8 mouse cellular contexts compared by ENCODE assay signal in the genomic region with DNA sequence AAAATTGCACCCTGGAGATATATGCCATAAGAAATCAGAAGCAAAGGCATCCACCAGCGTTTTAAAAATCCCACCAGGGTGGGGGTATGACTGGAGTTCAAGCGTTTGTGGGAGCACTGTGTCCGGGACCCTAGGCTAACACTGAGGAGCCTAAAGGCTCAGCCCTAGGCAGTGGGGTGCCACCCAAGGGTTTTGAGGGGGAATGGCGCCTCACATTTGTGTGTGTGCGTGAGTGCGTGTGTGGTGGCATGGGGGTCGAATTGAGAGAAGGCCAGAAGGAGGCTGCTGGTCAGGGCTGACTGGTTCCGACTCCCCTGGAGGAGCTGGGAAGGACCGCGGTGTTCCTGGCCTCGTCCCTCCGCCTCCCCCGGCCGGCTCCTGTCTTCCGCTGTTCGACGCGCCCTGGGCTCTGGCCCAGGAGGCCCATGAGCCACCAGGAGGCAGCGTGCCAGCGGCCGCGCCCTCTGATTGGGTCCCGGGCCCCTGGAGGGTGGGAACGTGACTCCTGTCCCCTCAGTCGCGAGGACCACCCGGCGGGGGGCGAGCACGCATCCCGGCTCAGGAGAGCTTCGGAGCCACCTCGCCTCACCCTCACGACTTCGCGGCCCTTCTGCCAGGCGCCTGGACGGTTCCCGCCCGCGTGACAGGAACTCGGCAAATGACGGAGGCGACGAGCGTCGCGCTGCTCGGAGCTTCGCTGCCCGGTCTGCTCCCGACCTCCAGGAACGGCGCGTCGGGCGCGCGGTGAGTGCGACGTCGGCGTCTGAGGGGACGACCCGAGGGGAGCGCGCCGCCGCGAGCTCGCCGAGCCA. TPM values are rescaled to one million over a fixed set of nuclear protein-coding genes. Genes with fewer than 3 reads are reported as not detected.
DNase-seq lines count a peak whose midpoint lies in the region; ATAC-seq lines count a peak whose summit lies in the region.

A gene (plus strand): TSS at position 709 of the 812 bp plus-strand sequence.

- H3K4me1 ChIP-seq in midbrain, embryonic 12.5 days = peaks cover 18% of the 10 kb centered on the region

- no peaks in the 10 kb centered on the region for H3K36me3 ChIP-seq in midbrain, embryonic 12.5 days

- peak; percentile 52 for ATAC-seq in granulocyte monocyte progenitor cell, adult 5-6 weeks (replicated peaks; ENCODE audit: poor library complexity, severe bottlenecking)
- peak; percentile 70 for ATAC-seq in midbrain, embryonic 12.5 days (ENCODE audit: low FRiP score, low read depth)

- peaks cover 61% of the 10 kb centered on the region for H3K27me3 ChIP-seq in midbrain, embryonic 12.5 days

- peak within 1 kb of the TSS; percentile 91 for H3K4me2 ChIP-seq in midbrain, embryonic 12.5 days (replicated peaks)

- peak; percentile 2 for DNase-seq in thymus, postnatal 25 days
- no peak for DNase-seq in thymus, postnatal 0 days (ENCODE audit: low spot score)
- peak; percentile 52 to 64 for DNase-seq in cerebellum, postnatal 14 days
- peak in 1 of 2 experiments; percentile 28 for DNase-seq in layer of hippocampus, postnatal 10 days (ENCODE audit: low spot score in 2 of 2)
- peak; percentile 91 for DNase-seq in testis, postnatal 10 days (ENCODE audit: low spot score)
- no peak for DNase-seq in urinary bladder, adult 2 months (ENCODE audit: low spot score)

- H3K4me3 ChIP-seq in midbrain, embryonic 12.5 days = peak within 1 kb of the TSS; percentile 53

- peak within 1 kb of the TSS; percentile 49 for H3K9ac ChIP-seq in midbrain, embryonic 12.5 days (replicated peaks)

- 8% methylated on average over 70 of the region's 72 CpGs for WGBS in midbrain, embryonic 12.5 days

- H3K27ac ChIP-seq in midbrain, embryonic 12.5 days (replicated peaks) = no peak within 1 kb of the TSS

- peaks cover 9% of the 10 kb centered on the region; the same call in 1 of the 2 replicates for H3K9me3 ChIP-seq in midbrain, embryonic 12.5 days

RNA-seq across cellular contexts. Expression of the gene that starts here (rescaled TPM):
- 0.04 and 0.05 TPM in 2 replicates for polyA plus RNA-seq in thymus, postnatal 0 days (2015; fragmentation: Nextera tagmentation; extraction: Ambion mirVana)
- not detected in 2 replicates for total RNA-seq in granulocyte monocyte progenitor cell, adult 5-6 weeks (2014; fragmentation: Nextera tagmentation)
- total RNA-seq in granulocyte monocyte progenitor cell, adult 5-6 weeks (2017) = not detected in 2 replicates
- total RNA-seq in layer of hippocampus, postnatal 10 days (2021) = 100 to 1,000 TPM in 1 of 2 experiments, 10 to 100 TPM in 1; 92.2 to 132 TPM
- polyA plus RNA-seq in midbrain, embryonic 12.5 days (2016; fragmentation: Nextera tagmentation; extraction: Ambion mirVana) = 1.7 and 1.9 TPM in 2 replicates
- polyA plus RNA-seq in urinary bladder, adult 2 months (2012; rRNA removed) = 0.10 and 0.12 TPM in 2 replicates

Comparison
In these comparisons a context has a peak if more than half of its experiments do, and no peak if none do; other contexts are left out.
1. RNA of the gene that starts here (total RNA-seq): 92.2 to 132 TPM in layer of hippocampus, postnatal 10 days; not detected in granulocyte monocyte progenitor cell, adult 5-6 weeks; every median in the first group is over 10 times any median in the second.
2. DNase-seq: peak in thymus, postnatal 25 days (single experiment), cerebellum, postnatal 14 days (2 of 2) and testis, postnatal 10 days (single experiment); none in thymus, postnatal 0 days (single experiment) and urinary bladder, adult 2 months (single experiment).
3. Peak in ATAC-seq in granulocyte monocyte progenitor cell, adult 5-6 weeks; RNA of the gene not detected or under 1 TPM.